Mouse (Mus musculus): ENCODE measurements around the gene Gm20431. TPM values are rescaled to one million over a fixed set of nuclear protein-coding genes. Genes with fewer than 3 reads are reported as not detected.

Gene Gm20431
- total RNA-seq (2023), result 10 to 100 TPM; 10.9 to 14.4 TPM

DNA sequence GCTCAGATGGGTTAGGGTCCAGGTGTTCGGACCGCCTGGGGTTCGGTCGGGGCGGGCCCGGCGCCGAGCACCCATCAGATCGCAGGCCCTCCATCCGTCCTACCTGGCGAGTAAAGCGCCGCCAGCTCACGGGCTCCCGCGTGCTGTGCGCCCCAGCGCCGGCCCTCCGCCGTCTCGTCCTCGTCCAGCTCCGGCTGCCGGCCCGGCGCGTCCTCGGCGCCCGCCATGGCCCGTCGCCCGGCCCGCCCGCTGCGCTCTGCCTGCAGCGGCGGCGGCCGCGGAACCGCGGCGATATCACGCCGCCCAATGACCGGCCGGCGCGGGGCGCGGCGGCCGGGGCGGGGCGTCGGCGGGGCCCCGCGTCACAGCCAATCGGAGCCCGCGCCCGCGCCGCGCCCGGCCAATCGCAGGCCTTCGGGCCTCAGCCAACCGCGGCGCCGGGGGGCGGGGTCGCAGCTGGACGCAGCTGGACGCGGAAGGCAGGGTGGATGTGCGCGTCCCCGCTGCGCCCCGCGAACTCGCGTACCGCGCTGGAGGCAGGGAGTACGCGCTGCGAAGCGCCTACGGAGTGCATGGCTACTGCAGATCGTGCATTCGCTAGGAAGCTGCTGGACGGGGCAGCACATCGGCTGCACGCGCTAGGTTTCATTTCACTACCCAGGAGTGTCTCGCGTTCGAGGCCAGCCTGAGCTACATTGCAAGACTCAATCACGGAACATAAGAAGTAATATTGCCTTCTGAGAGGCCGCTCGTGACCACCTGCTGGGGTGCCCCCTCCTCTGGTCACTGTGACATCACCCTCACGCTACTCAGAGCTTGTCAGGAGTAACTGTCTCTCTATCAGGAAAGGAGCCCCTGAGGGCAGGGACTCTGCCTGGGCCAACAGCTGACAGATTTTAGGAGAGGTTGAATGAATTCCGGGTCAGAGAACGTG, at the start of gene Gm20431:
Gene Gm20431 (minus strand): TSS at position 227 of the 934 bp plus-strand sequence.

DNA sequence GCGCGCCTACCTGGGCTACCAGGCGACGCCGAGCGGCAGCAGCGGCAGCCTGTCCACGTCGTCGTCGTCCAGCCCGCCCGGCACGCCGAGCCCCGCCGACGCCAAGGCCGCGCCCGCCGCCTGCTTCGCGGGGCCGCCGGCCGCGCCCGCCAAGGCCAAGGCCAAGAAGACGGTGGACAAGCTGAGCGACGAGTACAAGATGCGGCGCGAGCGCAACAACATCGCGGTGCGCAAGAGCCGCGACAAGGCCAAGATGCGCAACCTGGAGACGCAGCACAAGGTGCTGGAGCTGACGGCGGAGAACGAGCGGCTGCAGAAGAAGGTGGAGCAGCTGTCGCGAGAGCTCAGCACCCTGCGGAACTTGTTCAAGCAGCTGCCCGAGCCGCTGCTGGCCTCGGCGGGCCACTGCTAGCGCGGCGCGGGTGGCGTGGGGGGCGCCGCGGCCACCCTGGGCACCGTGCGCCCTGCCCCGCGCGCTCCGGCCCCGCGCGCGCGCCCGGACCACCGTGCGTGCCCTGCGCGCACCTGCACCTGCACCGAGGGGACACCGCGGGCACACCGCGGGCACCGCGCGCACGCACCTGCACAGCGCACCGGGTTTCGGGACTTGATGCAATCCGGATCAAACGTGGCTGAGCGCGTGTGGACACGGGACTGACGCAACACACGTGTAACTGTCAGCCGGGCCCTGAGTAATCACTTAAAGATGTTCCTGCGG, 28.4 kb upstream of the Gm20431 start, which contains the start of gene Tmem189:
Gene Tmem189 (minus strand): TSS at position 322 of the 718 bp plus-strand sequence.

DNA sequence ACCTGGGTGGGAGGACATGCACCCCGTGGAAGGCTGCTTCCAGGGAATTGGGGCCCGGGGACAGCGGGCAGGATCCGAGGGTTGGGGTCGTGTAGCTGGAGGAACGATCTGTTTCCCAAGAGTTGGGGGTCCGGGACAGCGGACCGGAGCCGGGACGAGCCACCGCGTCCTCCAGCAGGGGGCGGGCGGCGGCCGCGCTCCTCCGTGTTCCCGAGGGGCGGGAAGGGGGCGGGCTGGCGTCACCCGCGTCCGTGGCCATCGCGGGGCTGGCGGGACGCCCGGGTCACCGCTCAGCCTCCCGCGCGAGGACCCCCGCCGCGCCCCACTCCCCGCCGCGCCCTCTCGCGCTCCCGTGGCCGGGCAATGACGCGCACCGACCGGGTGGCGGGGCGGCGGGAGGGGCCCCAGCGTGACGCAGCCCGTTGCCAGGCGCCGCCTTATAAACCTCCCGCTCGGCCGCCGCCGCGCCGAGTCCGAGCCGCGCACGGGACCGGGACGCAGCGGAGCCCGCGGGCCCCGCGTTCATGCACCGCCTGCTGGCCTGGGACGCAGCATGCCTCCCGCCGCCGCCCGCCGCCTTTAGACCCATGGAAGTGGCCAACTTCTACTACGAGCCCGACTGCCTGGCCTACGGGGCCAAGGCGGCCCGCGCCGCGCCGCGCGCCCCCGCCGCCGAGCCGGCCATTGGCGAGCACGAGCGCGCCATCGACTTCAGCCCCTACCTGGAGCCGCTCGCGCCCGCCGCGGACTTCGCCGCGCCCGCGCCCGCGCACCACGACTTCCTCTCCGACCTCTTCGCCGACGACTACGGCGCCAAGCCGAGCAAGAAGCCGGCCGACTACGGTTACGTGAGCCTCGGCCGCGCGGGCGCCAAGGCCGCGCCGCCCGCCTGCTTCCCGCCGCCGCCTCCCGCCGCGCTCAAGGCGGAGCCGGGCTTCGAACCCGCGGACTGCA, 27.5 kb upstream of the Gm20431 start, which contains the start of gene Cebpb:
Gene Cebpb (plus strand): TSS at position 418 of the 954 bp plus-strand sequence.

DNA sequence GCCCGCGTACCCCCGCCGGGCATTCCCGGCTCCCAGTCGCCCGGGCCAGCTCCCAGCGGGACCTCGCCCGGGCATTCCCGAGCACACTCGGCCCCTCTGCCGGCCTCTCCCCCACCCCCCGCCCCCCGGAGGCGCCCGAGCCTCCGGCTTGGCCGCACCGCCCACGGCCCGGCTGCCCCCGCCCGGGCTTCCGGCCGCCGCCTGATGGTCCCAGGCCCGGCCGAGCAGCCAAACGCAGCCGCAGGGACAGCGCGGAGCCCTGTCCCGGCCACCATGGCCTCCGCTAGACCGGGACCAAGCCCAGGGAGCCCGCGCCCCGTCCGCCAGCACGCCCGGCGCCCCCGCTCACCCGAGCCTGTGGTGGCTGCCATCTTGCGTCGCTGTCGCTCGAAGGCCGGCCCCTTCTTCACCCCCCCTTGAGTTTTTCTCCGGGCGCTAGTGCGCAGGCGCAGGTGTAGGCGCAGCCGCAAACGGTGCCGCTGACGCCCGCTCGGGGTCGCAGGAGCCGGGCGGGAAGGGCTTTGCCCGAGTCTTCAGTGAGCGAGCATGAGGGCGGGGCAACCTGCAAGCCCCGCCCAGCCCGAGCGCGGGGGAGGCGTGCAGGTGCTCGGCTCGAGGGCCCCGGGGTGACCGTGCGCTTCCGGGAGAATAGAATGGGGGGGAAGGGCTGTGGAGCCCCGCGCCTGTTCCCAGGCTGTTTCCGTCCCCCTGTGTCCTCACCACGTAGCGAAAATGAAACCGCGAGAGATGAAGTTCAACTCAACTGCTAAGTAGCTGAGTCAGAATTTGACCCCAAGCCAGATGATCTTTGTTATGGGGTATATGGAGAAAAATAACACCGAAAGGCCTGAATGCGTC, 29.5 kb downstream of the Gm20431 start, which contains the start of gene Ube2v1:
Gene Ube2v1 (minus strand): TSS at position 505 of the 858 bp plus-strand sequence.

Other genes with a start within 250 kb of the Gm20431 start
- 10 to 100 TPM; 34.1 to 36.3 TPM for gene Slc9a8, start 239.8 kb downstream of the Gm20431 start, total RNA-seq (2023)
- 10 to 100 TPM; 50.5 to 55.6 TPM for gene Rnf114, start 168.9 kb downstream of the Gm20431 start, total RNA-seq (2023)
- gene Spata2, start 168.6 kb downstream of the Gm20431 start, total RNA-seq (2023), result 10 to 100 TPM; 23.4 to 31.2 TPM
- gene Snai1, start 123.3 kb downstream of the Gm20431 start, total RNA-seq (2023), result 1 to 10 TPM; 1.1 to 1.2 TPM
- 10 to 100 TPM; 83.0 to 92.3 TPM for gene Ube2v1, start 29.4 kb downstream of the Gm20431 start, total RNA-seq (2023)
- 100 to 1,000 TPM; 360 to 428 TPM for gene Cebpb, start 27.4 kb upstream of the Gm20431 start, total RNA-seq (2023)
- gene Tmem189, start 28.3 kb upstream of the Gm20431 start, total RNA-seq (2023), result 100 to 1,000 TPM; 103 to 105 TPM